Mouse (Mus musculus) adrenal gland, postnatal 36 days (tissue): ENCODE measurements around the gene Krt16. TPM values are rescaled to one million over a fixed set of nuclear protein-coding genes. Genes with fewer than 3 reads are reported as not detected.

Source experiments
- DNase-seq, 2 experiments: peaks; one replicate each; pipeline ENCODE4 v3.0.0; 2021; ENCODE audit warnings: mixed read lengths in 1 of 2
- long read RNA-seq, 2 experiments: library from polyadenylated mRNA; stranded (forward); transcript quantifications; one replicate each; pipeline ENCODE4 v2.0.0; 2021; ENCODE audit warnings: borderline sequencing depth in 2 of 2
- total RNA-seq, 2 experiments: library from RNA; stranded (reverse); gene quantifications; 2 replicates each; pipeline ENCODE4 v1.2.3; 2021

Gene Krt16
- total RNA-seq, result not detected
- long read RNA-seq, experiment 1, result 0 reads
- long read RNA-seq, experiment 2, result 0 reads

- DNase-seq, result no peak
Measured at GRCm38 (mm10) chr11:100248852-100249465, at the start of gene Krt16. TSS of gene Krt16 (minus strand) at chr11:100248902.

DNA sequence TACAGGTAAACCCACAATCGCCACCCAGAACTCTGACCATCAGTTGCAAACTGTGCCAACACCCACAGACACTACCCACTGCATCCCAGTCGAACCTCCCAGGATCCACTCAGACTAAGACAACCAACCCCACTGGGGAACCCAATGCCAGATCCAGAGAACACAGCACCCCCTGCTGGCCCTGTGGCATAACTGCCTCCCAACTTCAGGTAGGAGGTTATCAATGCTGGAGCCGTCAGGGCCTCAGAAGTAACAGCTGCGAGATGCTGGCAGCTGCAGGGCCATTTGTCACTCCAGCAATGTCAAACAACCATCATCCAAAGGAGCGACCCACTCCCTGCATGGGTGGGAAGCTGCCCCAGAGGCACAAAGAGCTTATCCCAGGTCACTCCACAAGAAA lies 49.1 kb upstream of the Krt16 start:
- DNase-seq, result no peak

DNA sequence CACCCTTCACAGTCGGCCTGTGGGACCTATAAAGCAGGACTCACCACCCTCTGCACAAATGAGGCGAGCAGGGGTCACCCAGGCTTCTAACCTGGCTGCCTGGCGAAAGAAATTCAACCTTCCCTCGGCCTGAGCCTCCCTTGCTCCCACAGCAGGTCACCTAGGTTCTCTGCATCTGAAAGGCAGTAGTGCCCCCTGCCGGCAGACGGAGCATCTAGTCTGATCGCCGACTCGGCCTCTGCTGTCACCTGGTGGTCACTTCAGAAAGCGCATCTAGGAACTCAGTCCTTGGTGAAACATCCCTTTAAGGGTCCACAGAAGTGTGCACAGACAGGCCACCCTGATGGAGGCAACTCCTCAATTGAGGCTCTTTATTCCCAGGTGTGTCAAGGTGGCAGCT lies 46.6 kb upstream of the Krt16 start:
- peak; percentile 83 to 90 for DNase-seq

DNA sequence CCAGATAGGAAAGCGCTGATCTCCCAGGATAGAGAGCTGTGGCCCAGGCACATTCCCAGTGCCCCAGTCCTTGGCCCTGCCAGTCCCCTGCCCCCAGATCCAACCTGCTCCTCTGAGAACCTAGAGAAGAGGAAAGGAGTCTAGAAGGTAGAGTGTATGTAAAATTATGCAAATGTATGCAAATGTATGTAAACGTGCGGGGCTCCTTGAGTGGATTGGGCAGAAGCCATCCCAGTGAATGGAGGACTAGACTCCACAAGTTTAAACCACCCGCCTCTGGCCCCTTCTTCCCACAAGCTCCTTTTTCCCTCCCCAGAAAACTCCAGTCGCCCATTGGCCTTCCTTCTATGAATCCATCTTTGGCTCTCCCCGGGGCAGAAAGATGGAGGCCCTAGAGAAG lies 44.2 kb upstream of the Krt16 start:
- DNase-seq, result no peak

- peak in 1 of 2 experiments; percentile 33 for DNase-seq
Measured at GRCm38 (mm10) chr11:100290235-100290634, 41.5 kb upstream of the Krt16 start.

- DNase-seq, result peak; percentile 47 to 49
Measured at GRCm38 (mm10) chr11:100288942-100289341, 40.2 kb upstream of the Krt16 start.

GRCm38 (mm10) chr11:100287024-100287423 lies 38.3 kb upstream of the Krt16 start:
- DNase-seq, result peak; percentile 60 to 65

GRCm38 (mm10) chr11:100284988-100285387 lies 36.3 kb upstream of the Krt16 start:
- no peak for DNase-seq

DNA sequence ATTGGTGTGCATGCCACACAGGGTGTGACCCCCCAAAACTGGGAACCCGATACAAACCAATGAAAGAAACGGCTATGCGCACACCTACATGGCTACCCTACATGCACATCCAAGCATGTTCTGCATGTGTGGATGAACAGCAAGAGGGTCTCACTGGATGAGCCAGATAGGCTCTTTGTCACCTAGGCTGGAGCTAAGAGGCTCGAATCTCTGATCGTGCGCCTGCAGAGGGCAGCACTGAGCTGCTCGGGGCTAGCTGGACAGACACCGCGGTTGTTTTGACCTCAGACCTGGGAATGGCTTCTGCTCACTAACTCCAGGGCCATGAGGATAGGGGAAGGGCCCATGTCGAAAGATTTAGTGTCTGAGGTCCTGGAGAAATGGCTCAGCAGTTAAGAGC lies 33.8 kb upstream of the Krt16 start:
- DNase-seq, result peak; percentile 85 to 91

- DNase-seq, result peak; percentile 79 to 82
Measured at GRCm38 (mm10) chr11:100281596-100282544, 33.2 kb upstream of the Krt16 start.

DNA sequence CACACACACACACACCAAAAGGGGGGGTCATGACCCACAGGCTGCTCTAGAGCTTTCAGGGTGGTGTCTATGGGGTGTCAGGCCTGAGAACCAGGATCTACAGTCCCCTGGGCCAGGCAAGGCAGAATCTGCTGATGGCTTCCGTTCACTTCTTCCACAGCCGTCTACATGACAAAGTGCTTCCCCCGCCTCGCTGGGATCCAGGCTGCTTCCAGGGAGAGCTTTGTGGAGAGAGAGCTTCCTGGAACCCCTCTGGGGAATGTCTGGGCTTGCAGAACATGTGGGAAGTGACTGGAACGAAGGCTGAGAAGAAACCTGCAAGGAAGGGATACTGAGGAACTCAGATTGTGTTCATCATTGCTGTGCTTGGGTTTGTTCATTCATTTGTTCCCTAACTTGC lies 30.1 kb upstream of the Krt16 start:
- no peak for DNase-seq

GRCm38 (mm10) chr11:100277726-100278480 lies 29.2 kb upstream of the Krt16 start:
- DNase-seq, result peak in 1 of 2 experiments; percentile 57

- DNase-seq, result no peak
Measured at GRCm38 (mm10) chr11:100275466-100275865, 26.8 kb upstream of the Krt16 start.

DNA sequence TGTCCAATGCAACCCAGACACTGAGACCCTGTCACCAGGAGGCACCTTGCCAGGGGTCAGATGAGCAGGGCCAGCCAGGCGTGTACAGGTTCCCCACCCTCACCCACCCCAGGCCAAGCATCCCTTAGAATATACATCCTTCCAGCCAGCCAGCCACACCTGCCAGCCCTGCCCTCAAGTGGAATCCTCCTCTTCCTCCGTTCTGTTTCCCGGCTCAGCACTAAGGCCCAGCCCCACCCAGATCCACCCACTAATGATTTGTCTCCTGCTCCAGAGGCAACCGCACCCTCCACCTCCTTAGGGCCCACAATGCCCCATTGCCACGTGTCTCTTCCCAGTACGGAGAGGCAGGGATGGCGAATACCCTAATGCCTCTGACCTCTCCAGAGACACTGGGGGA lies 26.0 kb upstream of the Krt16 start:
- no peak for DNase-seq

DNA sequence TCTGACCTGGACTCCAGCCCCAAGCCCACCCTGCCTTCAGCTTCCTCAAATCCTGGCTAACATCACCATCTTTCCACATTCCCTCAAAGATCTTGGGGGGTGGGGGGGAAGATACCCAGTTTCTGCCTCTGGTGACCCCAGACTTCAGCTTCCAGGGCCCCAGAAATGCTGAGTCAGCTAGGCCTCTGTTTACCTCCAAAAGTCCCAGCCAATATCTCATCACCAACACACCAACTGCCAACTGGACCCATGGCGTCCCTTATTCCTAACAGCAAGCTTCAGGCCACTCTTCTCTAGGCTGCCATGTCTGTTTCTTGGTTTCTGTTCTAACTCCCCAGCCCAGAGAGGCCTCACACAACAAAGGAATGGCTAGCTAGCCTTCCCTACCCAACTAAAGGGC lies 23.2 kb upstream of the Krt16 start:
- DNase-seq, result no peak

DNA sequence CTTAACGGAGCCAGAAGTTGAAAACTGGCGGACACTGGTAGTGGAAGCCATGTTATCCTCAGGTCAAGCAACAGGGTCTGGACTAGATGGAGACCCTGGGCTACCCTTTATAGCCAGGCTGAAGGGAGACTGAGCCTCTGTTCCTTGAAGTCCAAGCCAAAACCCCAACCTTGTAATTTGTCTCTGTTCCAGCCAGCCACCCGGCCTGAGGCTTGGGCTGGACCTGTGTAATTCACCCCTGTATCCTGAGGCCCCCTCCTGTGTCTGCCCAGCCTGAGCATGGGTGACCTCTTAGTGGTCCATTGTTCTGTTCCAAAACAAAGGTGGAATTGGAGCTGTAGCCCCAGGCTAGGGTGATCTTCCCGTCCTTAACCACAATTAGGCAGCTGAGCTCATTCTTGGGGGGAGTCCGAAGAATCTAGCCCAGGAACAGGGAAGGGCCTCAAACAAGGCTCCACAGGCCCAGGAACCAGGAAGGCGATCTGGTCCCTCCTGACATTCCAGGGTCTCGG lies 21.2 kb upstream of the Krt16 start, which contains the start of gene Krt42:
TSS of gene Krt42 (minus strand) at position 51 of the 512 bp plus-strand sequence.
- DNase-seq, result no peak

DNA sequence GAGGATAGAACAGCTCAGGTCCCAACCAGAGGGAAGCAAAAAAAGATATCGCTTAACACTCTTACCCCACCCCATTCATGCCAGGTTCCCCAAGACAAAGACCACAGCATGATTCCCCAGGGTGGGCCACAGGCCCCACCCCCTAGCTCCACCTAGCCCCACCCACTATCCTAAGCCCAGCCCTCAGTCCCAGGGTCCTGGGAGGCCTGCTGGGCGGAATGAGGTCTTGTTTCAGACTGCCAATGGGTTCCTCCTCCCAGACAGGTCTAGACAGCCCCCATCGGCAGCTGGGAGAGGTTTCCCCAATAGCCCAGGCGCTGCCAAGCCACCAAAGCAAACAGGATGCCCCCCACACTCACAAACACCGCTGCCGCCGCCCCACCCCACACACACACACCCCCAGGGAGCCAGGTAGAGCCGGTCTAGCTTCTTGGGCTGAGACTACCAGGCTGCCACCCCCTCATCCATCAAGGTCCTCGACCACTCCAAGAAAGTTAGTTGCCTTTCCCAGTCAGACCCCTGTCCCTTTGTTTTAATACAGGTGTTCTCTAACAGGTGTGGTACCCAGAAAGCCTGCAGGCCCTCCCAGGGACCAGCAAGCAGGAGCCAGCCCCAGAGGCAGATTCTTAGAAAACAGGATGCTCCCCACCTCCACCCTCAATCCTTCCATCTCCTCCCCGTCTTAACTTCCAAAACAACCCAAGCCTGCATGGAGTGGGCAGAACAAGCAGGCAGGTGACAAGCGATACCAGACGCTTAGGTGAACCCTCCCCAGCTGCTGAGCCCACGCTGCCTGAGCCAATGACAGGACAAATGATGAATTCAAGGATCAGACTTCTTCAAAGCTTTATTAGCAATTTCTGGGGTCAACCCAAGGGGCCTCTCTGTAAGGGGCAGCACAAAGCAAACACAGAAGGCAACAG lies 13.6 kb upstream of the Krt16 start:
- no peak for DNase-seq

- no peak for DNase-seq
Measured at GRCm38 (mm10) chr11:100261235-100261605, 12.5 kb upstream of the Krt16 start.

DNA sequence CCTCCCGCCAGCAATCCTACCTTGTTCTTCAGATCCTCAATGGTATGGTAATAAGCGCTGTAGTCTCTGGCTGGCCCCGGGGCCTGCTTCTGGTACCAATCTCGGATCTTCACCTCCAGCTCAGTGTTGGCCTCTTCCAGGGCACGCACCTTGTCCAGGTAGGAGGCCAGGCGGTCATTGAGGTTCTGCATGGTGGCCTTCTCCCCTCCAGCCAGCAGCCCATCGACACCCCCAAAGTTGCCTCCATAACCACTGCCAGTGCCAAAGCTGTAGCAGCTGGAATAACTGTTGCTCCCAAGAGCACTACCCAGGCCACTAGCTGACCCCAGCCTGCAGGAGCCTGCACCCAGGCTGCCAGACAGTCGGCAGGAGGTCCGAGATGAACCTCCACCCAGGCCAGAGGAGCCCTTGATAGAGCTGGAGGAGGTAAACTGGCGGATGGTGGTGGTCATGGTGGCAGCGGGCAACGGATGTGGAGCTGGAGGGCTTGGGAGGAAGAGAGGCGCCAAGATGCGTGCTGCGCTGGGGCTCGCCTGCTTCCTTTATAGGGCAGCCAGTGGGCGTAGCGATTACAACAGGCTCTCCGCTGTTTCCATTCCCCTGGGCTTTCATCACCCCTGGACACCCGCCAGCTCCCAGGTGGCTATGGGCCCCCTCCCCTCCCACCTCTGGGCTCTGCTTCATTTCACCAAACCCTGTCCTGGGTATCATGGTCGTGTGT lies 12.0 kb upstream of the Krt16 start, which contains the start of gene Krt17:
TSS of gene Krt17 (minus strand) at position 516 of the 721 bp plus-strand sequence.
- DNase-seq, result no peak

DNA sequence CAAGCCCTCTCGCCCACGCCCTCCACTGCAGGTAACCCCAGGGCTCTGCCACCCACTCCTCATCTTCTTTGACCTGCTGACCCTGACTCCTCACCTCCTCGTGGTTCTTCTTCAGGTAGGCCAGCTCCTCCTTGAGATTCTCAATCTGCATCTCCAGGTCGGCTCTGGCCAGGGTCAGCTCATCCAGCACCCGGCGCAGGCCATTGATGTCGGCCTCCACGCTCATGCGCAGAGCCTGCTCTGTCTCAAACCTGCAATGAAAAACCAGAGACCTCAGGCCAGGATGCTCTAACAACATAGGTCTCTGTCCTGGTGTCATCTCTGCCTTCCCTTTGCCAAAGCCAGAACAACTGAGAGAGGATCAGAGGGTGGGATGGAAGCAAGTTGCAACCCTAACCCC lies 10.4 kb upstream of the Krt16 start:
- DNase-seq, result no peak
